Mouse (Mus musculus) small intestine, adult 2 months (tissue): ENCODE data around the gene Nrip2. TPM values are rescaled to one million over a fixed set of nuclear protein-coding genes. Genes with fewer than 3 reads are reported as not detected.

ENCODE experiments used
- H3K27ac ChIP-seq: fragments of 200-500 bp; 2 replicates; pipeline ENCODE4 v1.5.1; 2012; ENCODE audit warnings: low read depth, low read length, control low read depth, inconsistent platforms; ENCODE audit not compliant: insufficient read depth
- H3K27me3 ChIP-seq: fragments of 200-500 bp; 2 replicates; pipeline ENCODE4 v1.6.1; 2012; ENCODE audit warnings: mild to moderate bottlenecking, moderate library complexity, low read length, inconsistent platforms; ENCODE audit not compliant: control insufficient read depth, insufficient read depth
- H3K36me3 ChIP-seq: fragments of 200-500 bp; 2 replicates; pipeline ENCODE4 v1.6.1; 2012; ENCODE audit warnings: mild to moderate bottlenecking, low read length, control low read depth, inconsistent platforms; ENCODE audit not compliant: control insufficient read depth, insufficient read depth
- H3K4me1 ChIP-seq: fragments of 200-500 bp; 2 replicates; pipeline ENCODE4 v1.6.1; 2012; ENCODE audit warnings: low read length, inconsistent platforms, mixed read lengths; ENCODE audit not compliant: control insufficient read depth, insufficient read depth, insufficient read length
- H3K4me3 ChIP-seq: fragments of 200-500 bp; 2 replicates; pipeline ENCODE4 v1.5.1; 2012; ENCODE audit warnings: low read depth, mild to moderate bottlenecking, control low read depth, inconsistent platforms, low read length, moderate library complexity
- CTCF ChIP-seq: fragments of 200-500 bp; IDR thresholded peaks from 2 replicates; pipeline ENCODE4 v1.5.1; 2012; ENCODE audit warnings: low read depth, mild to moderate bottlenecking, control low read depth, inconsistent platforms, low read length, moderate library complexity, mixed read lengths; ENCODE audit not compliant: insufficient replicate concordance, insufficient read length; ENCODE audit errors: extremely low read depth
- POLR2A ChIP-seq: fragments of 200-500 bp; IDR thresholded peaks from 2 replicates; pipeline ENCODE4 v1.6.1; 2012; ENCODE audit warnings: low read depth, mild to moderate bottlenecking, control low read depth, inconsistent platforms, low read length, moderate library complexity
- WGBS: fragments of 180-500 bp; shearing (Covaris S2); methylation state at CpG from one replicate; pipeline ENCODE4 v1.1.7; 2018; 5-methylcytosine and 5-hydroxymethylcytosine counted together
- polyA plus RNA-seq: library from polyadenylated mRNA; depleted of rRNA; stranded (reverse); fragments of >200 nt; gene quantifications from 2 replicates; pipeline ENCODE4 v1.2.3, GENCODE M21; 2012; rRNA removed

Nrip2 gene
- polyA plus RNA-seq, 1 experiment: 0.49 TPM

- 96% methylated on average over 5 of the region's 5 CpGs for WGBS
- H3K27ac ChIP-seq: no peak overlapping the region
- no peaks in the 10 kb centered on the region for H3K27me3 ChIP-seq
- H3K4me3 ChIP-seq: no peak overlapping the region
- TF ChIP-seq CTCF (no peak), POLR2A (no peak)
- H3K36me3 ChIP-seq: no peaks in the 10 kb centered on the region
- no peaks in the 10 kb centered on the region for H3K4me1 ChIP-seq
Measured at GRCm38 (mm10) chr6:128447063-128447462, 48.0 kb downstream of the Nrip2 start.

GRCm38 (mm10) chr6:128455835-128456605 is 56.9 kb downstream of the Nrip2 start:
- TF ChIP-seq CTCF (no peak), POLR2A (no peak)
- Histone ChIP-seq H3K27ac (no peak overlapping the region), H3K4me3 (no peak overlapping the region), H3K4me1 (no peaks in the 10 kb centered on the region), H3K36me3 (no peaks in the 10 kb centered on the region), H3K27me3 (no peaks in the 10 kb centered on the region)
- WGBS: 65% methylated on average over 12 of the region's 12 CpGs

- Histone ChIP-seq H3K27ac (no peak overlapping the region), H3K36me3 (no peaks in the 10 kb centered on the region), H3K4me1 (no peaks in the 10 kb centered on the region), H3K27me3 (no peaks in the 10 kb centered on the region), H3K4me3 (no peak overlapping the region)
- TF ChIP-seq CTCF: no peak
- TF ChIP-seq POLR2A: no peak
- whole genome bisulfite sequencing: 68% methylated on average over 5 of the region's 5 CpGs
Measured at GRCm38 (mm10) chr6:128457186-128457585, 58.1 kb downstream of the Nrip2 start.

GRCm38 (mm10) chr6:128460321-128460720 is 61.2 kb downstream of the Nrip2 start:
- WGBS: 59% methylated on average over 2 of the region's 2 CpGs
- no peaks in the 10 kb centered on the region for H3K4me1 ChIP-seq
- TF ChIP-seq POLR2A (no peak), CTCF (no peak)
- H3K27me3 ChIP-seq: no peaks in the 10 kb centered on the region
- no peak overlapping the region for H3K27ac ChIP-seq
- H3K4me3 ChIP-seq: no peak overlapping the region
- no peaks in the 10 kb centered on the region for H3K36me3 ChIP-seq

- WGBS: 80% methylated on average over 14 of the region's 14 CpGs
- TF ChIP-seq CTCF (no peak), POLR2A (no peak)
- Histone ChIP-seq H3K4me3 (no peak overlapping the region), H3K4me1 (no peaks in the 10 kb centered on the region), H3K27ac (no peak overlapping the region), H3K36me3 (no peaks in the 10 kb centered on the region), H3K27me3 (no peaks in the 10 kb centered on the region)
Measured at GRCm38 (mm10) chr6:128460729-128461503, 61.8 kb downstream of the Nrip2 start.

GRCm38 (mm10) chr6:128461606-128462005 is 62.5 kb downstream of the Nrip2 start:
- H3K4me3 ChIP-seq: no peak overlapping the region
- H3K4me1 ChIP-seq: no peaks in the 10 kb centered on the region
- H3K27me3 ChIP-seq: no peaks in the 10 kb centered on the region
- TF ChIP-seq CTCF (no peak), POLR2A (no peak)
- H3K27ac ChIP-seq: no peak overlapping the region
- H3K36me3 ChIP-seq: no peaks in the 10 kb centered on the region

- WGBS: 80% methylated on average over 4 of the region's 4 CpGs
- Histone ChIP-seq H3K27me3 (no peaks in the 10 kb centered on the region), H3K27ac (no peak overlapping the region), H3K4me3 (no peak overlapping the region), H3K36me3 (no peaks in the 10 kb centered on the region), H3K4me1 (peaks cover 2% of the 10 kb centered on the region; the same call in 1 of the 2 replicates)
- TF ChIP-seq CTCF (no peak), POLR2A (no peak)
Measured at GRCm38 (mm10) chr6:128464996-128465395, 65.9 kb downstream of the Nrip2 start.

Other genes with a start within 250 kb of the Nrip2 start
- 0.61 and 0.93 TPM in 2 replicates for gene Tead4, start 98.5 kb upstream of the Nrip2 start, polyA plus RNA-seq
- 2.0 and 2.4 TPM in 2 replicates for gene Tulp3, start 43.4 kb upstream of the Nrip2 start, polyA plus RNA-seq
- gene Rhno1, start 36.4 kb upstream of the Nrip2 start, polyA plus RNA-seq: 7.2 and 11.2 TPM in 2 replicates
- gene Foxm1, start 36.3 kb upstream of the Nrip2 start, polyA plus RNA-seq: 6.3 and 11.3 TPM in 2 replicates
- not detected in 2 replicates for gene Tex52, start 23.8 kb upstream of the Nrip2 start, polyA plus RNA-seq
- gene Gm44596, start 23.8 kb upstream of the Nrip2 start, polyA plus RNA-seq: not detected in 2 replicates
- gene Itfg2, start 25.6 kb downstream of the Nrip2 start, polyA plus RNA-seq: 16.1 and 16.2 TPM in 2 replicates
- gene Fkbp4, start 39.4 kb downstream of the Nrip2 start, polyA plus RNA-seq: 52.9 and 105 TPM in 2 replicates
- gene Pzp, start 127.4 kb downstream of the Nrip2 start, polyA plus RNA-seq: 0.06 TPM in 1 of 2 replicates, not detected in the other
- gene A2ml1, start 182.3 kb downstream of the Nrip2 start, polyA plus RNA-seq: 0.03 and 0.34 TPM in 2 replicates
- gene Klrb1a, start 224.2 kb downstream of the Nrip2 start, polyA plus RNA-seq: 0.24 TPM in 1 of 2 replicates, not detected in the other